Mouse (Mus musculus) WW6 (cell line): ENCODE data around the gene Gm10408.
"Not testable (repeated sequence)": the region's sequence is repeated elsewhere in the genome, so short reads cannot be mapped to it uniquely, and the experiment has no call there.

Source experiments
- DNase-seq: peaks from one replicate; pipeline ENCODE4 v3.0.0-alpha.2; 2013; ENCODE audit warnings: low read depth, low spot score

Gm10408 gene

DNA sequence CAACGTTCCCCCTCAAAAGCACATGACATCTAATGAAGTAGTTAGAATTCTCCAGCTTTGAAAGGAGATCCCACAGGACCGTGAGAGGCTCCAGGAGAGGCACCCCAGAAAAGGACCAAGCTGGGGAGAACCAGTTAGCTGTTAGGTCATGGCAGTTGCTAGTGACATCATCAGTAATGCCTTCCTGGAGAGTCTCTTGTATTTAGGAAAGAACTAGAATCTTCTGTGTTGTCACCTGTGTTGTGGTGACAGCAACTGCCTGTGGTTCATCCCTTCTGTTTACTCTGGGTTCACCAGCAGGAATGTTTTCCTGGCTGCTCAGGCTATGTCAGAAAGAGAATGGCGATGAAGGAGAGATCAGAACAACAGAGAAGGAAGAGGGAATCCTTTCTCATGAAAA lies at the start of gene Gm10408:
Gm10408 (plus strand) TSS at position 301 of the 400 bp plus-strand sequence.
- not testable (repeated sequence) for DNase-seq

DNA sequence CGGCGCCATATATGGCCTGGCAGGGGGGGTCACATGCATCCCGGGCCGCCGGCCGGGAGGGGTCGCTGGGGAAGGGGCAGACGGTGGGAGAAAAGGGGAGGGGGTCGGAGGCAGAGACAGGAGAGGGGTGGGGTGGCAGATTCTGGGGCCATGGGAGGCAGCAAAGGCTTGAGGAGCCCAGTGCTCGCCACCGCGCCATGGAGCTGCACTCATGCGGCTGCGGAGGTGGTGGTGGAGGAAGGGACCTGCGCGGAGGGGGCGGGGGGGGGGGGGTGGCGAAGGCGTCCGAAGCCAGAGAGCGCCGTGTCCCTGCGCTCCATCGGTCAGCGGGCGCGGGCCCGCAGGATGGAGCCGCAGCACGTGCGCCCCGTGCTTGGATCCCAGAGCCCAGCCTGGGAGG lies 36.9 kb upstream of the Gm10408 start, which contains the start of gene Gm10409:
Gm10409 (plus strand) TSS at position 301 of the 400 bp plus-strand sequence.
- not testable (repeated sequence) for DNase-seq

DNA sequence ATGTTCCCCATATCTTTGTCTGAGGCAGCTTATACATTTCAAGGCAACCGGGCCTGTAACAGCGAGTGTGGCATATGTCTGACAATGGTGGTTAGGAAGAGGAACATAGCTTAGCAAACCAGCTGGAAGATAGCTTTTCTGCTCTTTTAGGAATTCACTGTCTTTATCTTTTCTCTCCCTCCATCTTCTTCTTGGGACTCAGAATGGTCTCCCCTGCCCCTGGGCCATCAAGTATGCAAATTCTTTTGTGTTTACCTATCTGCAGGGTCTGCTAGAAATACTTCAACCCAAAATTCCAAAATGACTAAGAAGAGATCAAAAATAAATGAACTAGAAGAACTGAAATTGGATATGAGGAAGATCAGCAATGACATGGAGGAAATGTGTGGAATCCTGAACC lies 21.4 kb upstream of the Gm10408 start, which contains the start of gene Gm3005:
Gm3005 (plus strand) TSS at position 301 of the 400 bp plus-strand sequence.
- not testable (repeated sequence) for DNase-seq
